In genomic region chr11:54539031-54539430, GRCm38 (mm10) we compare ENCODE assay signal across 23 mouse cellular contexts. TPM values are rescaled to one million over a fixed set of nuclear protein-coding genes. Genes with fewer than 3 reads are reported as not detected.
A peak's percentile ranks its signal among the peaks of the same experiment; 100 is the strongest.
DNase-seq lines count a peak whose midpoint lies in the region; ATAC-seq and TF ChIP-seq lines count a peak whose summit lies in the region.
"Had no signal": no experiment of that assay in that cellular context is flagged by ENCODE, and none has a peak within 500 bp of the region (broad histone marks: within the 10 kb centered on the region; RNA-seq: fewer than 3 reads in every experiment).

No protein-coding gene starts in this region.

- H3K4me1 ChIP-seq in forebrain, embryonic 16.5 days (replicated peaks; ENCODE audit: control insufficient read depth, insufficient read depth, low read length): peaks cover 14% of the 10 kb centered on the region
- no peaks in the 10 kb centered on the region for H3K4me1 ChIP-seq in forebrain, embryonic 12.5 days
- H3K4me1 ChIP-seq in heart, embryonic 12.5 days (replicated peaks): peaks cover 14% of the 10 kb centered on the region
- H3K4me1 ChIP-seq in liver, postnatal 0 days (ENCODE audit: insufficient read depth): peaks cover 23% of the 10 kb centered on the region
- H3K4me1 ChIP-seq in liver, embryonic 11.5 days (replicated peaks; ENCODE audit: control insufficient read depth, insufficient read depth, low read length): peaks cover 13% of the 10 kb centered on the region
- H3K4me1 ChIP-seq in MEL (ENCODE audit: control insufficient read depth in 1 of 2, insufficient read depth in 2 of 2, low read length in 2 of 2): peaks cover 13 to 30% of the 10 kb centered on the region in 2 experiments

- intact Hi-C loops in gastrocnemius, postnatal 14 days (cut with DNase I; ENCODE audit: low total_unique reads): no loop called here

- no peak overlapping the region for H3K9ac ChIP-seq in forebrain, embryonic 16.5 days (replicated peaks; ENCODE audit: low read depth, low read length)
- no peak overlapping the region for H3K9ac ChIP-seq in forebrain, embryonic 12.5 days
- no peak overlapping the region for H3K9ac ChIP-seq in heart, embryonic 12.5 days
- no peak overlapping the region for H3K9ac ChIP-seq in liver, postnatal 0 days (replicated peaks)
- no peak overlapping the region for H3K9ac ChIP-seq in liver, embryonic 11.5 days (ENCODE audit: low read depth, low read length)
- no peak overlapping the region for H3K9ac ChIP-seq in MEL (ENCODE audit: control insufficient read depth, low read depth, low read length, poor library complexity, severe bottlenecking)

- TF ChIP-seq EP300 in liver, postnatal 0 days (IDR thresholded peaks at IDR 0.05; ENCODE audit: low read depth): no peak
- no peak for TF ChIP-seq EP300 in MEL (IDR thresholded peaks at IDR 0.05; ENCODE audit: low read depth in 1 of 2, low read length in 2 of 2)

- 66% methylated on average over 2 of the region's 2 CpGs for WGBS in forebrain, embryonic 16.5 days
- 75% methylated on average over 2 of the region's 2 CpGs for WGBS in forebrain, embryonic 12.5 days
- WGBS in heart, embryonic 12.5 days: 70% methylated on average over 2 of the region's 2 CpGs
- 61% methylated on average over 2 of the region's 2 CpGs for WGBS in liver, postnatal 0 days (ENCODE audit: insufficient replicate concordance)
- 68% methylated on average over 2 of the region's 2 CpGs for WGBS in liver, embryonic 11.5 days

- H3K79me2 ChIP-seq in MEL (ENCODE audit: control insufficient read depth, insufficient read depth, low read length, poor library complexity): peaks cover 54% of the 10 kb centered on the region

- no peak for TF ChIP-seq CTCF in liver, postnatal 0 days (IDR thresholded peaks at IDR 0.05; ENCODE audit: low read depth)
- no peak for TF ChIP-seq CTCF in MEL (IDR thresholded peaks at IDR 0.05 in 2 of 3, conservative IDR thresholded peaks at IDR 0.05 in 1 of 3; ENCODE audit: control insufficient read depth in 1 of 3, insufficient read depth in 1 of 3, low read depth in 2 of 3, low read length in 3 of 3, poor library complexity in 1 of 3, severe bottlenecking in 1 of 3)

- no peak overlapping the region for H3K4me2 ChIP-seq in forebrain, embryonic 16.5 days (ENCODE audit: low read length)
- no peak overlapping the region for H3K4me2 ChIP-seq in forebrain, embryonic 12.5 days
- H3K4me2 ChIP-seq in heart, embryonic 12.5 days: no peak overlapping the region
- no peak overlapping the region for H3K4me2 ChIP-seq in liver, postnatal 0 days (ENCODE audit: low read depth, low read length)
- H3K4me2 ChIP-seq in liver, embryonic 11.5 days: no peak overlapping the region

- no peak for TF ChIP-seq POLR2A in MEL (IDR thresholded peaks at IDR 0.05; ENCODE audit: control insufficient read depth in 1 of 2, insufficient read depth in 1 of 2, low read depth in 1 of 2, low read length in 2 of 2, poor library complexity in 1 of 2)

- H3K9me3 ChIP-seq in forebrain, embryonic 16.5 days (ENCODE audit: control insufficient read depth, low read length): no peaks in the 10 kb centered on the region
- H3K9me3 ChIP-seq in forebrain, embryonic 12.5 days: no peaks in the 10 kb centered on the region
- no peaks in the 10 kb centered on the region for H3K9me3 ChIP-seq in heart, embryonic 12.5 days (replicated peaks)
- H3K9me3 ChIP-seq in liver, postnatal 0 days (ENCODE audit: low read length): no peaks in the 10 kb centered on the region
- H3K9me3 ChIP-seq in liver, embryonic 11.5 days (ENCODE audit: control insufficient read depth, low read length): no peaks in the 10 kb centered on the region
- no peaks in the 10 kb centered on the region for H3K9me3 ChIP-seq in MEL (replicated peaks; ENCODE audit: insufficient read depth, low read length)
- H3K9me3 ChIP-seq: G1E had no signal

- no peak for ATAC-seq in forebrain, embryonic 16.5 days
- ATAC-seq in forebrain, embryonic 12.5 days (ENCODE audit: low FRiP score): no peak
- ATAC-seq in heart, embryonic 12.5 days (ENCODE audit: insufficient number of reproducible peaks, low FRiP score): no peak
- 0 out of 2 replicates have a peak, but pooled peaks have one; percentile 18 for ATAC-seq in liver, postnatal 0 days
- ATAC-seq in liver, embryonic 11.5 days (replicated peaks; ENCODE audit: low FRiP score): no peak
- ATAC-seq: activated CD4-positive, CD25-positive, alpha-beta regulatory T cell, adult 4 months; CD4-positive, CD25-positive, alpha-beta regulatory T cell, adult 4 months; Patski had no signal

- H3K4me3 ChIP-seq in forebrain, embryonic 16.5 days (replicated peaks; ENCODE audit: low read length): no peak overlapping the region
- H3K4me3 ChIP-seq in forebrain, embryonic 12.5 days (replicated peaks): no peak overlapping the region
- no peak overlapping the region for H3K4me3 ChIP-seq in heart, embryonic 12.5 days
- no peak overlapping the region for H3K4me3 ChIP-seq in liver, postnatal 0 days (ENCODE audit: low read depth, low read length)
- H3K4me3 ChIP-seq in liver, embryonic 11.5 days (ENCODE audit: low read depth, low read length): no peak overlapping the region
- no peak overlapping the region for H3K4me3 ChIP-seq in MEL (ENCODE audit: control insufficient read depth in 1 of 2, insufficient read depth in 1 of 2, low read depth in 2 of 2, low read length in 2 of 2)

- no peak for TF ChIP-seq RAD21 in MEL (IDR thresholded peaks at IDR 0.05; ENCODE audit: low read depth, low read length)

- peak; percentile 78 for DNase-seq in heart, adult 11 months
- DNase-seq in liver, postnatal 0 days: no peak
- no peak for DNase-seq in liver, embryonic 11.5 days (ENCODE audit: low spot score)
- no peak for DNase-seq in MEL (ENCODE audit: low read depth, low spot score)
- no peak for DNase-seq in gastrocnemius, postnatal 14 days
- DNase-seq: adrenal gland, adult 2 months; adrenal gland, adult 8-10 months; adrenal gland, postnatal 10 days; adrenal gland, postnatal 14 days; adrenal gland, postnatal 25 days; adrenal gland, postnatal 36 days; B cell, adult 2 months; cerebellum, adult 11 months; cerebellum, adult 11-12 months; cerebellum, adult 18-20 months had no signal

- H3K27me3 ChIP-seq in forebrain, embryonic 16.5 days (replicated peaks; ENCODE audit: control insufficient read depth, insufficient read depth, low read length): no peaks in the 10 kb centered on the region
- no peaks in the 10 kb centered on the region for H3K27me3 ChIP-seq in forebrain, embryonic 12.5 days
- H3K27me3 ChIP-seq in heart, embryonic 12.5 days (replicated peaks): no peaks in the 10 kb centered on the region
- no peaks in the 10 kb centered on the region for H3K27me3 ChIP-seq in liver, postnatal 0 days (ENCODE audit: insufficient read depth, low read length)
- H3K27me3 ChIP-seq in liver, embryonic 11.5 days (replicated peaks; ENCODE audit: control insufficient read depth, insufficient read depth, low read length): no peaks in the 10 kb centered on the region
- H3K27me3 ChIP-seq in MEL (ENCODE audit: control insufficient read depth in 1 of 2, insufficient read depth in 2 of 2, low read length in 2 of 2): no peaks in the 10 kb centered on the region
- H3K27me3 ChIP-seq: CH12.LX, Patski had no signal

- H3K27ac ChIP-seq in forebrain, embryonic 16.5 days (ENCODE audit: low read length): peak overlapping the region; percentile 14; the same call in 1 of the 2 replicates
- H3K27ac ChIP-seq in forebrain, embryonic 12.5 days: no peak overlapping the region
- H3K27ac ChIP-seq in heart, embryonic 12.5 days (ENCODE audit: poor library complexity, severe bottlenecking): no peak overlapping the region
- H3K27ac ChIP-seq in liver, postnatal 0 days (ENCODE audit: low read depth): no peak overlapping the region; the same call in 1 of the 2 replicates
- H3K27ac ChIP-seq in liver, embryonic 11.5 days (ENCODE audit: low read depth, low read length): no peak overlapping the region
- no peak overlapping the region for H3K27ac ChIP-seq in MEL (ENCODE audit: control insufficient read depth, low read depth, low read length)

- no peaks in the 10 kb centered on the region for H3K36me3 ChIP-seq in forebrain, embryonic 16.5 days (ENCODE audit: control insufficient read depth, insufficient read depth)
- H3K36me3 ChIP-seq in forebrain, embryonic 12.5 days (replicated peaks): no peaks in the 10 kb centered on the region
- no peaks in the 10 kb centered on the region for H3K36me3 ChIP-seq in heart, embryonic 12.5 days
- no peaks in the 10 kb centered on the region for H3K36me3 ChIP-seq in liver, postnatal 0 days (replicated peaks; ENCODE audit: insufficient read depth, low read length)
- H3K36me3 ChIP-seq in liver, embryonic 11.5 days (ENCODE audit: control insufficient read depth, insufficient read depth, low read length): no peaks in the 10 kb centered on the region
- H3K36me3 ChIP-seq in MEL (ENCODE audit: control insufficient read depth in 1 of 2, insufficient read depth in 2 of 2, low read length in 2 of 2): peaks cover 0 to 44% of the 10 kb centered on the region in 2 experiments; a peak in 3 of 4 replicates

TF ChIP-seq in MEL, 35 proteins besides CTCF, POLR2A, EP300 and RAD21:
- TF ChIP-seq MEF2A (IDR thresholded peaks at IDR 0.05; ENCODE audit: extremely low read depth, insufficient replicate concordance, low read depth, low read length, poor library complexity, severe bottlenecking) (no peak), TBP (IDR thresholded peaks at IDR 0.05; ENCODE audit: low read depth, low read length) (no peak), ETS1 (IDR thresholded peaks at IDR 0.05; ENCODE audit: low read depth, low read length) (no peak), GABPA (IDR thresholded peaks at IDR 0.05; ENCODE audit: low read depth, low read length) (no peak), USF1 (IDR thresholded peaks at IDR 0.05; ENCODE audit: low read depth, low read length) (peak; percentile 61; the same call in 1 of the 2 replicates), MYB (IDR thresholded peaks at IDR 0.05; ENCODE audit: low read depth, low read length) (no peak)

RNA-seq across cellular contexts. Expression of gene Rapgef6, which starts 16.4 kb away (rescaled TPM):
- 32.5 and 40.9 TPM in 2 replicates for polyA plus RNA-seq in forebrain, embryonic 16.5 days (2015; fragmentation: Nextera tagmentation; extraction: Ambion mirVana)
- 29.7 and 35.4 TPM in 2 replicates for polyA plus RNA-seq in forebrain, embryonic 12.5 days (2016; fragmentation: Nextera tagmentation; extraction: Ambion mirVana)
- 26.3 and 26.4 TPM in 2 replicates for polyA plus RNA-seq in heart, embryonic 12.5 days (2016; fragmentation: Nextera tagmentation; extraction: Ambion mirVana)
- 10.6 and 14.7 TPM in 2 replicates for polyA plus RNA-seq in liver, postnatal 0 days (2015; fragmentation: Nextera tagmentation; extraction: Ambion mirVana)
- 27.2 and 31.3 TPM in 2 replicates for polyA plus RNA-seq in liver, embryonic 11.5 days (2014; fragmentation: Nextera tagmentation; extraction: Ambion mirVana)
- total RNA-seq in MEL (2012; rRNA removed): 21.1 and 24.5 TPM in 2 replicates
- 10 to 100 TPM in 1 of 2 experiments, not detected in 1; 31.8 TPM for polyA plus RNA-seq in MEL (2012; ENCODE audit: insufficient read depth in 1 of 2, insufficient read length in 2 of 2, low read depth in 1 of 2, low replicate concordance in 2 of 2, missing spikeins in 1 of 2)
- total RNA-seq in gastrocnemius, postnatal 14 days (2021): 1 to 10 TPM; 8.1 to 8.6 TPM
